Mouse (Mus musculus) embryonic facial prominence, embryonic 15.5 days (tissue): ENCODE measurements around the gene Hnrnpk. TPM values are rescaled to one million over a fixed set of nuclear protein-coding genes. Genes with fewer than 3 reads are reported as not detected.
A peak's percentile ranks its signal among the peaks of the same experiment; 100 is the strongest.
"Not testable (repeated sequence)": the region's sequence is repeated elsewhere in the genome, so short reads cannot be mapped to it uniquely, and the experiment has no call there.

Experiments
- ATAC-seq: fragments of 200-750 bp; cut with Nextera tagmentation; 2 replicates; pipeline ENCODE4 v1.8.0; 2017; ENCODE audit warnings: low read depth, moderate TSS enrichment; ENCODE audit not compliant: insufficient number of reproducible peaks, low FRiP score, low TSS enrichment
- H3K27ac ChIP-seq: fragments of 300-500 bp; sonication (generic); replicated peaks from 2 replicates; pipeline ENCODE4 v1.5.1; 2015; ENCODE audit warnings: mild to moderate bottlenecking, inconsistent platforms
- H3K27me3 ChIP-seq: fragments of 300-500 bp; sonication (generic); 2 replicates; pipeline ENCODE4 v1.6.1; 2015; ENCODE audit warnings: inconsistent platforms
- H3K36me3 ChIP-seq: fragments of 300-500 bp; sonication (generic); 2 replicates; pipeline ENCODE4 v1.6.1; 2015; ENCODE audit warnings: mild to moderate bottlenecking, inconsistent platforms
- H3K4me1 ChIP-seq: fragments of 300-500 bp; sonication (generic); 2 replicates; pipeline ENCODE4 v1.6.1; 2015; ENCODE audit warnings: inconsistent platforms
- H3K4me2 ChIP-seq: fragments of 300-500 bp; sonication (generic); replicated peaks from 2 replicates; pipeline ENCODE4 v1.6.1; 2015; ENCODE audit warnings: mild to moderate bottlenecking, inconsistent platforms
- H3K4me3 ChIP-seq: fragments of 300-500 bp; sonication (generic); replicated peaks from 2 replicates; pipeline ENCODE4 v1.5.1; 2015; ENCODE audit warnings: mild to moderate bottlenecking, inconsistent platforms
- H3K9ac ChIP-seq: fragments of 300-500 bp; sonication (generic); 2 replicates; pipeline ENCODE4 v1.6.1; 2015; ENCODE audit warnings: inconsistent platforms
- H3K9me3 ChIP-seq: fragments of 300-500 bp; sonication (generic); replicated peaks from 2 replicates; pipeline ENCODE4 v1.6.1; 2016; ENCODE audit warnings: inconsistent platforms
- WGBS: fragments of 180-500 bp; shearing (Covaris S2); methylation state at CpG from one replicate; pipeline ENCODE4 v1.1.7; 2015; 5-methylcytosine and 5-hydroxymethylcytosine counted together
- polyA plus RNA-seq: library from polyadenylated mRNA; unstranded; fragments of >200 nt; fragmentation: Nextera tagmentation; extraction: Ambion mirVana; gene quantifications from 2 replicates; pipeline ENCODE4 v1.2.1, GENCODE M21; 2015

Hnrnpk gene
- polyA plus RNA-seq, 1 experiment from 2014 or later = 1,310 TPM

DNA sequence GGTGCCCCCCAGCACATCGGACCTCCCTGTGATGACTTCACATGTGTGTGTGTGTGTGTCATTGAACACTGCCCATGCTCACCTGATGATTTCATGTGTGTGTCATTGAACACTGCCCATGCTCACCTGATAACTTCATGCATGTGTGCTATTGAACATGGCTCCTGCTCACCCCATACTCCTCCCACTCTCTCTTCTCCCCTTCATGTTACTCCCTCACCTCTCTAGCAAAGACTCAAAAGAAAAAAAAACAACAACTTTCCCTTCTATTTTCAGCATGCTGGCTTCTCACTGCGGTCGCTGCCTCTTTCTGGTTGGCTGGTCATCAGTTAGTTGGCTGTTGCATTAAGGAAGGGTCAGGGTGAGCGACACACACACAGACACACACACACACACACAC lies 15.5 kb upstream of the Hnrnpk start:
- Histone ChIP-seq H3K4me1 (peaks cover 12% of the 10 kb centered on the region; the same call in 1 of the 2 replicates), H3K4me2 (no peak overlapping the region), H3K36me3 (no peaks in the 10 kb centered on the region), H3K9me3 (no peaks in the 10 kb centered on the region), H3K4me3 (no peak overlapping the region), H3K27ac (no peak overlapping the region), H3K27me3 (no peaks in the 10 kb centered on the region), H3K9ac (no peak overlapping the region)
- no peak for ATAC-seq
- WGBS = 78% methylated on average over 4 of the region's 4 CpGs

GRCm38 (mm10) chr13:58415838-58416237 lies 12.7 kb upstream of the Hnrnpk start:
- H3K36me3 ChIP-seq = peaks cover 19% of the 10 kb centered on the region
- no peaks in the 10 kb centered on the region for H3K9me3 ChIP-seq
- no peak for ATAC-seq
- H3K4me3 ChIP-seq = no peak overlapping the region
- no peaks in the 10 kb centered on the region for H3K27me3 ChIP-seq
- no peak overlapping the region for H3K9ac ChIP-seq
- 62% methylated on average over 5 of the region's 5 CpGs for WGBS
- 0 out of 2 replicates have a peak, but pooled peaks cover 6% of the 10 kb centered on the region for H3K4me1 ChIP-seq
- H3K27ac ChIP-seq = no peak overlapping the region
- H3K4me2 ChIP-seq = no peak overlapping the region

DNA sequence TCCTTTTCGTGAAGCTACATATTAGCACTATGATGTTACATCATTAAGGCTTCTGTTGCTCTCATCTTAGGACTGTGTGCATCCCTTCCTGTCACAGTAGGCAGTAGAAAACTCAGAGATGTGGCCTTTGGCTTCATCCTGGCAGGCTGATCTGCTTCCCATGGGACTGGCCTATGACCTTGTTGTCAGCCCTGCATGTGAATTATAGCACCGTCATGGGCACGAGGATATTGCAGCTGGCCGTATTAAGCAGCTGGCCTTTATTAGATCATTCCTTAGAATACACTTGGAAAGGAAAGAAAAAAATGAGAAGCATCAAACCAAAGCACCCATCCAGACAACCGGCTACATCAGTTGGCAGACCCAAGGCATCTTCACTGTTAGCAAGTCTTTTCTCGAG lies 12.2 kb upstream of the Hnrnpk start:
- H3K27me3 ChIP-seq = no peaks in the 10 kb centered on the region
- H3K4me3 ChIP-seq = no peak overlapping the region
- 0 out of 2 replicates have a peak, but pooled peaks cover 6% of the 10 kb centered on the region for H3K4me1 ChIP-seq
- WGBS = 58% methylated on average over 6 of the region's 6 CpGs
- H3K4me2 ChIP-seq = no peak overlapping the region
- no peak for ATAC-seq
- peaks cover 21% of the 10 kb centered on the region for H3K36me3 ChIP-seq
- no peak overlapping the region for H3K27ac ChIP-seq
- no peaks in the 10 kb centered on the region for H3K9me3 ChIP-seq
- H3K9ac ChIP-seq = no peak overlapping the region

DNA sequence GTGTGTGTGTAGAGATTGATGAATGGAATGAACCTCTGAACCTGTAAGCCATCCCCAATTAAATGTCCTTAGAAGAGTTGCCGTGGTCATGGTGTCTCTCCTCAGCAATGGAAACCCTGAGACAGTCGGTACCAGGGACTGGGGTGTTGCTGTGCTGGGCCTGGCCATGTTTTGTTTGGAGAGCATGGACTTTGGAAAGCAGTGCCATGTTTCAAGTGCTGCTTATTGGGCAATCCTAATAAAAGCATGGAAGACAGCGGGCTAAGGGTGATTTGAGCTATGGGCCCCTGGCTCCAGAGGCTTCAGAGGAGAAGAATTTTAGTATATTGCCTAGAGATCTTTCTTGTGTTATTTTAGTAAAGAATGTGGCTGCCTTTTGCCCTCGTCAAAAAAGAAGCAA lies 7.9 kb upstream of the Hnrnpk start:
- no peak overlapping the region for H3K4me2 ChIP-seq
- H3K36me3 ChIP-seq = peaks cover 29% of the 10 kb centered on the region
- no peaks in the 10 kb centered on the region for H3K27me3 ChIP-seq
- H3K9ac ChIP-seq = no peak overlapping the region
- 89% methylated on average over 4 of the region's 4 CpGs for WGBS
- no peak overlapping the region for H3K27ac ChIP-seq
- ATAC-seq = no peak
- 0 out of 2 replicates have a peak, but pooled peaks cover 6% of the 10 kb centered on the region for H3K4me1 ChIP-seq
- H3K9me3 ChIP-seq = no peaks in the 10 kb centered on the region
- H3K4me3 ChIP-seq = no peak overlapping the region

GRCm38 (mm10) chr13:58402744-58403110 lies 416 bp downstream of the Hnrnpk start:
- Histone ChIP-seq H3K4me3 (peak overlapping the region; percentile 99), H3K9me3 (no peaks in the 10 kb centered on the region), H3K36me3 (peaks cover 8% of the 10 kb centered on the region), H3K9ac (peak overlapping the region; percentile 99), H3K27ac (peak overlapping the region; percentile 99), H3K4me2 (peak overlapping the region; percentile 46), H3K27me3 (no peaks in the 10 kb centered on the region), H3K4me1 (peaks cover 3% of the 10 kb centered on the region; the same call in 1 of the 2 replicates)
- 0% methylated on average over 20 of the region's 48 CpGs for WGBS
- peak; percentile 67 for ATAC-seq

DNA sequence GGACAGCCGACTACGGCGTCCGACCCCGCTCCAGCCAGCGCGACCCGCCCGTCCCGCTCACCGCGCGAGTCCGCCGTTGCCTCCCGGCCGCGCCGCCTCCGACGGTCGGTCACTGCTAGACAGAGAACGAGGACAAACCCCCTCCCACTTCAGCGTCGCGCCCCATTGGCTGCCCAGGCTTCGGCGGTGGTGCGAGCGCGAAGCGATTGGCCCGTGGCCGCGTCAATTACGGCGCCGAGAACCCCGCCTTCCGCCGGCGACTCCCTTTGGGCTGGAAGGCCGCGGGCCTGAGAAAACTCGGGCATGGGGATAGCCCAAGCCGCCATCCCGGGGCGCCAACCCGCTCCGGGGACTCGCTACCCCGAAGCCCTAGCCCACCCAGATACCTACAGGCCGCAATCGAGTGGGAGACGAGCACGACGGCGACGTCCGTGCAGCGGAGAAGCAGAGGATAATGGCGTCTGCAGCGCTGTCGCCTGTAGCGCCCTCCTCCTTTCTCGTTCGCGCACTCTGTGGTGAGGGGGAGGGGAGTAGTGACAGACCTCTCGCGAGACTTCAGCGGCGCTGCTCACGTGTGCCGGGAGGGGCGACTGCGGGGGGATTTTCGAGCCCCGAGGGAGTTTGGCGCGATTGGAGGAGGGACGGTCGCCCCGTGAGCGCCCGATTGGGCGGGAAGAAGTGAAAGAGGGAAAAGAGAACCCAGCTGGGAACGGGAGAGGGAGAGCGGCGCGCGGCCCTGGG lies 970 bp downstream of the Hnrnpk start, which contains the start of gene Rmi1:
Gene Rmi1 (plus strand): TSS at position 246 of the 741 bp plus-strand sequence.
- peaks cover 3% of the 10 kb centered on the region; the same call in 1 of the 2 replicates for H3K4me1 ChIP-seq
- H3K9me3 ChIP-seq = no peaks in the 10 kb centered on the region
- H3K9ac ChIP-seq = peak within 1 kb of the TSS; percentile 99
- no peaks in the 10 kb centered on the region for H3K27me3 ChIP-seq
- H3K27ac ChIP-seq = peak within 1 kb of the TSS; percentile 99
- 1% methylated on average over 75 of the region's 91 CpGs for WGBS
- peaks cover 10% of the 10 kb centered on the region for H3K36me3 ChIP-seq
- H3K4me3 ChIP-seq = peak within 1 kb of the TSS; percentile 99
- H3K4me2 ChIP-seq = peak within 1 kb of the TSS; percentile 60
- peak; percentile 95 for ATAC-seq

DNA sequence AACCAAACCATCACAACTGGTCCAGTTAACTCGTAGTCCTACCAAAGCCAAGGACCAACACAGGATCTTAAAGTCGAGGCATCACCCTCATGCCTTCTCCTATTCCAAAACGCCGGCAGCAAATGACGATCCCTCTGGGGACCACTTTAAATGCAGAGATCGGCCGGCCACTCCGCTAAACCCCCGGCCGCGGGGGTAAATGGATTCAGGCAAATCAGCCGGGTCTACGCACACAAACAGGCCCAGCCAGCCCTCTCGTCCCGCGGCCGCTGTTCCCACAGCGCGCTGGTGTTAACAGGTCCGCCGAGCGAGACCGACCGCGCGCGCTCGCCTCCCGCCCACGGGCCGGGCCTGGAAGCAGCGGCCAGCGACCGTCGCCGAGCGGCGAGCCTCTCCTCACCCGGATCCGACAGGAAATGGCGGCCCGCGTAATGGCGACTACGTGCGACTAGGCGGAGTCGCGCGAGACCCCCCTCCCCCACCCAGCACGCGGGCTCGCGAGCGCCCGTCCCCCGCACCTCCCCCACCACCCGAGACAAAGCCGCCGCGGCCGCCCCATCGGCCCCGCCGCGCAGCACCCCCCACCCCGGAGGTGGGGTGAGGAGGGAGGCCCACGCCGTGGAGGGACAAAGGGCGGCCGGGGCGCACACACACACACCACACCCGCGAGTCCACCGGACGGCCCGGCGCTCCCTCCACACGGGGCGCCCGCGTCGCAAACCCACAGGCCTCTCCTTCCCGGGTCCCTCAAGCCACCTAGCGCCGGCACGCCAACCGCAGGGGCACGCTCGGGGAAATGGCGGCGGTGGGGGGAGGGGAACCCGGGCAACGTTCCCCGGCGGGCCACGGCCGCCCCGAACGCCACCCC lies 1.8 kb downstream of the Hnrnpk start:
- Histone ChIP-seq H3K4me2 (peak overlapping the region; percentile 60), H3K27ac (peak overlapping the region; percentile 99), H3K4me3 (peak overlapping the region; percentile 99), H3K9me3 (no peaks in the 10 kb centered on the region), H3K36me3 (peaks cover 13% of the 10 kb centered on the region), H3K27me3 (no peaks in the 10 kb centered on the region), H3K4me1 (peaks cover 3% of the 10 kb centered on the region; the same call in 1 of the 2 replicates), H3K9ac (peak overlapping the region; percentile 99)
- peak; percentile 29 for ATAC-seq
- under 1% methylated on average over 88 of the region's 100 CpGs for WGBS

DNA sequence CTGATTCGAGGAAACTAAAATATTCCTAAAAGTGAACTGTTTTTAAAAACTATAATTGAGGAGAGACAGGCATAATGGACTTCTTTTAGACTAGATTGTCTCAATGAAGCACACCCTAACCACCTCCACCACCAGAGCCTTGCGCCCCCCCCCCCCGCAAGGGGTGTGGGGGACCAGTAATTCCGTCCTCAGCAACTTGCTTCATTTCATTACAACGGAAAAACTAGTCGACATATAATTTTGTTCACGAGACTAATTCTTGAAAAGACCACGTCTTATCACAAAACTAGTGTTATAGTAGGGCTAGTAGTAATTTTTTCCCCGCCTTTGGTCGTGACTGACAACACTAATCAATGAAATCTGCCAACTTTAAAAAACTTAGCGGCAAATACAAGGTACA lies 2.6 kb downstream of the Hnrnpk start:
- Histone ChIP-seq H3K4me2 (peak overlapping the region; percentile 60), H3K36me3 (peaks cover 21% of the 10 kb centered on the region), H3K9me3 (no peaks in the 10 kb centered on the region), H3K4me3 (peak overlapping the region; percentile 99), H3K27ac (no peak overlapping the region), H3K9ac (peak overlapping the region; percentile 99), H3K4me1 (peaks cover 3% of the 10 kb centered on the region; the same call in 1 of the 2 replicates), H3K27me3 (no peaks in the 10 kb centered on the region)
- 0% methylated on average over 11 of the region's 11 CpGs for WGBS
- no peak for ATAC-seq

DNA sequence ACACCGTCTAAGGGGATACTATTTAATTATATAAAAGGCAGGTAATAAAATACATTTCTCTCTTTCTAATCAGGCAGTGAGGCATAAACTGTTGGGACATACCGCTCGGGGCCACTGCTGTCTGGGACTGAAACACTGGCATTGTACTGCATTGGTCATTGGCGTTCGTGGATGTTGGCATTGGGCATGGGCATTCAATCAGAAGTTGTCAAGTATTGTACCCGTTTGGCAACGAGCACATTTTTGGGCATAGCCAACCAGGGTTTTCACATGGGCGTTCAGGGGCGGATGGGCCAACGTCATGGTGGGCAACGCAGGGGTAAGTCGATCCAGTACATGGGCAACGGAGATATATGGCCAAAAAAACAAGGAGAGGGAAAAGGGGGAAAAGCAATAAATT lies 5.5 kb downstream of the Hnrnpk start:
- Histone ChIP-seq H3K4me2 (no peak overlapping the region), H3K27me3 (no peaks in the 10 kb centered on the region), H3K9me3 (no peaks in the 10 kb centered on the region), H3K27ac (no peak overlapping the region), H3K4me1 (peaks cover 3% of the 10 kb centered on the region; the same call in 1 of the 2 replicates), H3K9ac (no peak overlapping the region), H3K36me3 (peaks cover 43% of the 10 kb centered on the region), H3K4me3 (no peak overlapping the region)
- WGBS = 89% methylated on average over 13 of the region's 13 CpGs
- no peak for ATAC-seq

DNA sequence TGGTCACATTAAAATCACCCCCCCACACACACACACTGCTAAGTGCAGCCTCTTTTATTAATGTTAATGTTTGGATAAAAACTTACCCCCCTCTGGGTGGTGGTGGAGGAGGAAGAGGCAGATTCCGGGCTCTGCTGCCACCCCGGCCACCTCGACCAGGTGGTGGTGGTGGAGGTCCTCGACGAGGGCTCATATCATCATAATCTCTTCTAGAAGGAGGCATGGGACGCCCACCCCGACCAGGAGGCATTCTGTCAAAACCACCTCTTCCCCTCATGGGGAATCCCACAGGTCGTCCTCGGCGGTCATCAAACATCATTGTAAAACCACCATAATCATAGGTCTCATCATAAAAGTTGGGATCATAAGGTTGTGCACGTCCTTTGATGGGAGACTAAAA lies 8.8 kb downstream of the Hnrnpk start:
- not testable (repeated sequence) for H3K27ac ChIP-seq, H3K9me3 ChIP-seq, ATAC-seq, H3K9ac ChIP-seq, H3K27me3 ChIP-seq, H3K4me2 ChIP-seq, H3K4me3 ChIP-seq, H3K4me1 ChIP-seq
- WGBS = 82% methylated on average over 11 of the region's 11 CpGs
- H3K36me3 ChIP-seq = peaks cover 60% of the 10 kb centered on the region

GRCm38 (mm10) chr13:58389324-58389951 lies 13.7 kb downstream of the Hnrnpk start:
- WGBS = 74% methylated on average over 2 of the region's 2 CpGs
- Histone ChIP-seq H3K4me2 (no peak overlapping the region), H3K27ac (no peak overlapping the region)

More at GRCm38 (mm10) chr13:58389324-58389951, 13.7 kb downstream of the Hnrnpk start:
- no peak overlapping the region for H3K9ac ChIP-seq
- ATAC-seq = no peak
- no peaks in the 10 kb centered on the region for H3K9me3 ChIP-seq
- peaks cover 29% of the 10 kb centered on the region for H3K36me3 ChIP-seq
- H3K4me3 ChIP-seq = no peak overlapping the region
- H3K27me3 ChIP-seq = no peaks in the 10 kb centered on the region
- peaks cover 5% of the 10 kb centered on the region; the same call in 1 of the 2 replicates for H3K4me1 ChIP-seq
